Mouse (Mus musculus) heart, embryonic 16.5 days (tissue): ENCODE results near the gene Olfr1206. TPM values are rescaled to one million over a fixed set of nuclear protein-coding genes. Genes with fewer than 3 reads are reported as not detected.

ENCODE experiments used
- ATAC-seq: fragments of 200-750 bp; cut with Nextera tagmentation; replicated peaks from 2 replicates; pipeline ENCODE4 v1.8.0; 2017; ENCODE audit warnings: moderate number of reproducible peaks; ENCODE audit not compliant: insufficient read depth, low FRiP score; ENCODE audit errors: extremely low read depth
- H3K27ac ChIP-seq: fragments of 300-500 bp; sonication (generic); 2 replicates; pipeline ENCODE4 v1.5.1; 2014; ENCODE audit warnings: mild to moderate bottlenecking, low read length, control low read depth, moderate library complexity
- H3K27me3 ChIP-seq: fragments of 300-500 bp; sonication (generic); 2 replicates; pipeline ENCODE4 v1.6.1; 2014; ENCODE audit warnings: low read length, mixed read lengths; ENCODE audit not compliant: control insufficient read depth, insufficient read depth
- H3K36me3 ChIP-seq: fragments of 300-500 bp; sonication (generic); 2 replicates; pipeline ENCODE4 v1.6.1; 2014; ENCODE audit not compliant: control insufficient read depth, insufficient read depth
- H3K4me1 ChIP-seq: fragments of 300-500 bp; sonication (generic); 2 replicates; pipeline ENCODE4 v1.6.1; 2014; ENCODE audit warnings: low read length, mixed read lengths; ENCODE audit not compliant: control insufficient read depth, insufficient read depth
- H3K4me2 ChIP-seq: fragments of 300-500 bp; sonication (generic); 2 replicates; pipeline ENCODE4 v1.6.1; 2014; ENCODE audit warnings: low read depth, mild to moderate bottlenecking, control low read depth, low read length
- H3K4me3 ChIP-seq: fragments of 300-500 bp; sonication (generic); 2 replicates; pipeline ENCODE4 v1.5.1; 2014; ENCODE audit warnings: mild to moderate bottlenecking, control low read depth, low read length
- H3K9ac ChIP-seq: fragments of 300-500 bp; sonication (generic); 2 replicates; pipeline ENCODE4 v1.6.1; 2014; ENCODE audit warnings: low read length, control low read depth
- H3K9me3 ChIP-seq: fragments of 300-500 bp; sonication (generic); replicated peaks from 2 replicates; pipeline ENCODE4 v1.6.1; 2016; ENCODE audit warnings: low read length; ENCODE audit not compliant: control insufficient read depth
- whole genome bisulfite sequencing: fragments of 180-500 bp; shearing (Covaris S2); extraction: QIAGEN DNeasy Blood & Tissue Kit; methylation state at CpG from one replicate; pipeline ENCODE4 v1.1.7; 2014; 5-methylcytosine and 5-hydroxymethylcytosine counted together
- polyA plus RNA-seq: library from polyadenylated mRNA; unstranded; fragments of >200 nt; fragmentation: Nextera tagmentation; extraction: Ambion mirVana; gene quantifications from 2 replicates; pipeline ENCODE4 v1.2.1, GENCODE M21; 2015

Gene Olfr1206
- not detected in 2 replicates for polyA plus RNA-seq

GRCm38 (mm10) chr2:88862931-88863330 is at the start of gene Olfr1206:
Gene Olfr1206, plus strand, starts transcription at chr2:88863231.
- WGBS, result 73% methylated on average over 2 of the region's 2 CpGs
- no peaks in the 10 kb centered on the region for H3K36me3 ChIP-seq
- no peaks in the 10 kb centered on the region for H3K9me3 ChIP-seq
- H3K4me3 ChIP-seq, result no peak within 1 kb of the TSS
- ATAC-seq, result no peak
- no peak within 1 kb of the TSS for H3K4me2 ChIP-seq
- no peak within 1 kb of the TSS for H3K27ac ChIP-seq
- H3K27me3 ChIP-seq, result no peaks in the 10 kb centered on the region
- no peaks in the 10 kb centered on the region for H3K4me1 ChIP-seq
- no peak within 1 kb of the TSS for H3K9ac ChIP-seq

- Histone ChIP-seq H3K4me3 (no peak within 1 kb of the TSS), H3K27me3 (no peaks in the 10 kb centered on the region), H3K9ac (no peak within 1 kb of the TSS), H3K4me2 (no peak within 1 kb of the TSS), H3K4me1 (no peaks in the 10 kb centered on the region), H3K36me3 (no peaks in the 10 kb centered on the region), H3K27ac (no peak within 1 kb of the TSS), H3K9me3 (no peaks in the 10 kb centered on the region)
- no peak for ATAC-seq
- 76% methylated on average over 1 of the region's 1 CpGs for WGBS
Observed at GRCm38 (mm10) chr2:88814196-88814595, 48.8 kb upstream of the Olfr1206 start, which contains the start of gene Olfr1202. Gene Olfr1202, plus strand, starts transcription at chr2:88814496.

- no peak for ATAC-seq
Observed at GRCm38 (mm10) chr2:88829437-88829836, 33.6 kb upstream of the Olfr1206 start, which contains the start of gene Olfr1205. Gene Olfr1205, plus strand, starts transcription at chr2:88829737.

DNA sequence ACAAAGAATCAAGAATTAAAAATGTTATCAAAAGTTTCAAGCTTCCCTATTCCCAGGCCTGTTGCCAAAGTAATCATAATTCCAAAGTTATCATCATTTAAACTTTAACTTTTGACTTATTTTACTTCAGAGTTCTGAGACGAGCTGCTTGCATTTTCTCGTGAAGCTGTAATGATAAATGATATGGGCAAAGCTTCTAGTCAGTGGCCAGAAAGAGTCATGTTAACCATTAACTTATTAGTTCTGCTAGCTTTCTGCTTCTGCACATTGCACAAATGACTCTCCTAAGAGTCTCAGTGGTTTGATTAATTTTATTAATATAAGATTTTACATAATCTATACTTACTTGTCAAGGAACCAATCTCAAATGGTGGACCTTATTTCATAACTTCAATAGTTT is 24.6 kb upstream of the Olfr1206 start:
- Histone ChIP-seq H3K4me1 (no peaks in the 10 kb centered on the region), H3K4me2 (no peak overlapping the region), H3K9me3 (no peaks in the 10 kb centered on the region), H3K27ac (no peak overlapping the region), H3K27me3 (no peaks in the 10 kb centered on the region), H3K9ac (no peak overlapping the region), H3K36me3 (no peaks in the 10 kb centered on the region), H3K4me3 (no peak overlapping the region)
- WGBS, result 61% methylated on average over 2 of the region's 2 CpGs
- no peak for ATAC-seq

More at GRCm38 (mm10) chr2:88829437-88829836, 33.6 kb upstream of the Olfr1206 start, which contains the start of gene Olfr1205:
- Histone ChIP-seq H3K4me2 (no peak within 1 kb of the TSS), H3K36me3 (no peaks in the 10 kb centered on the region), H3K27ac (no peak within 1 kb of the TSS), H3K27me3 (no peaks in the 10 kb centered on the region), H3K9me3 (no peaks in the 10 kb centered on the region), H3K9ac (no peak within 1 kb of the TSS), H3K4me1 (no peaks in the 10 kb centered on the region), H3K4me3 (no peak within 1 kb of the TSS)
- 76% methylated on average over 2 of the region's 2 CpGs for WGBS

DNA sequence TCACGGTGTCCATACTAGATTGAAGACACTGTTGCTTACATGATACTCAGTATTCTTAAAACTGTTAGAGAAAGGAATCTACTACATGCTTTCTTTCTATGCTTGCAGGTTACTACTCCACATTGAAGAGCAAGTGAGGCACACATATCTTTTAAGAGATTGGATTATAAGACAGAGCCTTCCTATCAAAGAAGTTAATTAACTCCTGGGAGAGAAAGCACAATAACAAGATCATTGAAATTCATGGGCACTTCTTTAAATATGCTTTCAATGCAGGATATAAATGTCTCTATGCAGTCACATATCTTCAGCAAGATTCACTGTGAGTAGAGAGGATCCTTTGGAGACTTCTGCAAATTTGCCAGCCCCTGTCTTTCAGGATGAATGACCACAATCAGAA is 14.0 kb upstream of the Olfr1206 start, which contains the start of gene Olfr1204:
Gene Olfr1204 (plus strand): TSS at position 301 of the 400 bp plus-strand sequence.
- WGBS, result 95% methylated on average over 1 of the region's 1 CpGs
- Histone ChIP-seq H3K9ac (no peak within 1 kb of the TSS), H3K27me3 (no peaks in the 10 kb centered on the region), H3K4me2 (no peak within 1 kb of the TSS), H3K27ac (no peak within 1 kb of the TSS), H3K4me3 (no peak within 1 kb of the TSS), H3K4me1 (no peaks in the 10 kb centered on the region), H3K9me3 (no peaks in the 10 kb centered on the region), H3K36me3 (no peaks in the 10 kb centered on the region)
- no peak for ATAC-seq

DNA sequence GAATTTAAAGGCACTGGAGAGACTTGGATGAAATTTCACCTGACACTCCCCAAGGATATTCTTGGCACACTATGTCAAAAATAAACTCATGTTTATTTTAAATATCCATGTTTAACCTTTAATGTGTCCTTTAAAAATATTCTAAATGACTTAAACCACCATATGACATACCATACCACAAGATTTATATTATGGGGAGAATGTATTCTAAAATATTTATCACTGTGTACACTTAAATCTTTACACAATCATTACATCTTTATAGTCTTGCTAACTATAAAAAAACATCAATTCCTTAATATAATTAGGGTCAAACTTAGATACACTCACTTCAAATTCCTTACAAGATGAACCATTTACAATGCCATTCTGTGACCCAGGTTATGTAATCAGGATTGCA is 39.2 kb downstream of the Olfr1206 start, which contains the start of gene Olfr1208:
Gene Olfr1208 (minus strand): TSS at position 101 of the 400 bp plus-strand sequence.
- no peak within 1 kb of the TSS for H3K9ac ChIP-seq
- H3K4me3 ChIP-seq, result no peak within 1 kb of the TSS
- H3K9me3 ChIP-seq, result peaks cover 2% of the 10 kb centered on the region; the same call in 1 of the 2 replicates
- ATAC-seq, result no peak
- H3K4me2 ChIP-seq, result no peak within 1 kb of the TSS
- H3K36me3 ChIP-seq, result no peaks in the 10 kb centered on the region
- H3K27ac ChIP-seq, result no peak within 1 kb of the TSS
- H3K4me1 ChIP-seq, result no peaks in the 10 kb centered on the region
- H3K27me3 ChIP-seq, result no peaks in the 10 kb centered on the region

GRCm38 (mm10) chr2:88915057-88915456 is 52.0 kb downstream of the Olfr1206 start, which contains the start of gene Olfr1209:
Gene Olfr1209, minus strand, starts transcription at chr2:88915157.
- H3K4me2 ChIP-seq, result no peak within 1 kb of the TSS
- H3K4me3 ChIP-seq, result no peak within 1 kb of the TSS
- 84% methylated on average over 3 of the region's 3 CpGs for WGBS
- ATAC-seq, result no peak
- H3K4me1 ChIP-seq, result no peaks in the 10 kb centered on the region
- no peak within 1 kb of the TSS for H3K27ac ChIP-seq
- H3K36me3 ChIP-seq, result no peaks in the 10 kb centered on the region
- no peaks in the 10 kb centered on the region; the same call in 1 of the 2 replicates for H3K9me3 ChIP-seq
- no peaks in the 10 kb centered on the region for H3K27me3 ChIP-seq
- no peak within 1 kb of the TSS for H3K9ac ChIP-seq

Other genes with a start within 250 kb of the Olfr1206 start
- gene Olfr1191-ps1, start 222.7 kb upstream of the Olfr1206 start, polyA plus RNA-seq, result not detected in 2 replicates
- not detected in 2 replicates for gene Olfr1192-ps1, start 214.7 kb upstream of the Olfr1206 start, polyA plus RNA-seq
- gene Olfr1193, start 187.6 kb upstream of the Olfr1206 start, polyA plus RNA-seq, result not detected in 2 replicates
- gene Olfr1195, start 174.0 kb upstream of the Olfr1206 start, polyA plus RNA-seq, result not detected in 2 replicates
- gene Olfr1196, start 158.6 kb upstream of the Olfr1206 start, polyA plus RNA-seq, result not detected in 2 replicates
- gene Olfr1197, start 130.9 kb upstream of the Olfr1206 start, polyA plus RNA-seq, result not detected in 2 replicates
- gene Olfr1198, start 111.9 kb upstream of the Olfr1206 start, polyA plus RNA-seq, result not detected in 2 replicates
- gene Olfr1199, start 102.8 kb upstream of the Olfr1206 start, polyA plus RNA-seq, result not detected in 2 replicates
- not detected in 2 replicates for gene Olfr1200, start 92.7 kb upstream of the Olfr1206 start, polyA plus RNA-seq
- not detected in 2 replicates for gene Olfr1201, start 70.2 kb upstream of the Olfr1206 start, polyA plus RNA-seq
- gene Olfr1202, start 48.7 kb upstream of the Olfr1206 start, polyA plus RNA-seq, result not detected in 2 replicates
- not detected in 2 replicates for gene Olfr1205, start 33.5 kb upstream of the Olfr1206 start, polyA plus RNA-seq
- gene Olfr1204, start 13.9 kb upstream of the Olfr1206 start, polyA plus RNA-seq, result not detected in 2 replicates
- gene Olfr1208, start 39.1 kb downstream of the Olfr1206 start, polyA plus RNA-seq, result not detected in 2 replicates
- not detected in 2 replicates for gene Olfr1209, start 51.9 kb downstream of the Olfr1206 start, polyA plus RNA-seq
- not detected in 2 replicates for gene Olfr1211, start 74.9 kb downstream of the Olfr1206 start, polyA plus RNA-seq
- not detected in 2 replicates for gene Olfr1212, start 90.7 kb downstream of the Olfr1206 start, polyA plus RNA-seq
- not detected in 2 replicates for gene Gm13762, start 117.0 kb downstream of the Olfr1206 start, polyA plus RNA-seq
- gene Olfr1214, start 129.4 kb downstream of the Olfr1206 start, polyA plus RNA-seq, result not detected in 2 replicates
- not detected in 2 replicates for gene Olfr1215, start 143.7 kb downstream of the Olfr1206 start, polyA plus RNA-seq
- not detected in 2 replicates for gene Olfr1216, start 155.1 kb downstream of the Olfr1206 start, polyA plus RNA-seq
- not detected in 2 replicates for gene Olfr1217, start 168.8 kb downstream of the Olfr1206 start, polyA plus RNA-seq
- gene Olfr1218, start 198.0 kb downstream of the Olfr1206 start, polyA plus RNA-seq, result not detected in 2 replicates
- not detected in 2 replicates for gene Olfr1219, start 220.3 kb downstream of the Olfr1206 start, polyA plus RNA-seq
- gene Olfr1220, start 243.6 kb downstream of the Olfr1206 start, polyA plus RNA-seq, result not detected in 2 replicates